Mouse (Mus musculus) limb, embryonic 12.5 days (tissue): Measurements from ENCODE around the gene 9230112D13Rik. TPM values are rescaled to one million over a fixed set of nuclear protein-coding genes. Genes with fewer than 3 reads are reported as not detected.

ENCODE experiments used
- polyA plus RNA-seq: library from polyadenylated mRNA; unstranded; fragments of >200 nt; fragmentation: Nextera tagmentation; extraction: Ambion mirVana; gene quantifications from 2 replicates; pipeline ENCODE4 v1.2.1, GENCODE M21; 2016

The 9230112D13Rik gene
- polyA plus RNA-seq, 1 experiment from 2014 or later = not detected

Other genes starting within 250 kb of the 9230112D13Rik start
- gene Shld2, start 212.3 kb downstream of the 9230112D13Rik start, polyA plus RNA-seq = 14.9 and 15.8 TPM in 2 replicates
- 86.5 and 93.6 TPM in 2 replicates for gene Glud1, start 212.1 kb downstream of the 9230112D13Rik start, polyA plus RNA-seq
- gene Fam25c, start 167.4 kb downstream of the 9230112D13Rik start, polyA plus RNA-seq = 0.84 TPM in 1 of 2 replicates, not detected in the other
- 3.5 and 7.5 TPM in 2 replicates for gene Sncg, start 148.0 kb downstream of the 9230112D13Rik start, polyA plus RNA-seq
- 6.7 and 6.8 TPM in 2 replicates for gene Mmrn2, start 147.3 kb downstream of the 9230112D13Rik start, polyA plus RNA-seq
- gene Bmpr1a, start 19.5 kb downstream of the 9230112D13Rik start, polyA plus RNA-seq = 67.4 and 74.3 TPM in 2 replicates
- 1.9 and 3.3 TPM in 2 replicates for gene Ldb3, start 65.9 kb upstream of the 9230112D13Rik start, polyA plus RNA-seq
- gene Opn4, start 77.3 kb upstream of the 9230112D13Rik start, polyA plus RNA-seq = 0.10 TPM in 1 of 2 replicates, not detected in the other
- 35.1 and 37.2 TPM in 2 replicates for gene Wapl, start 151.1 kb upstream of the 9230112D13Rik start, polyA plus RNA-seq